Mouse (Mus musculus) left cerebral cortex, adult 8-10 months (tissue): ENCODE results near the gene Prkag2. TPM values are rescaled to one million over a fixed set of nuclear protein-coding genes. Genes with fewer than 3 reads are reported as not detected.
"Not testable (repeated sequence)": the region's sequence is repeated elsewhere in the genome, so short reads cannot be mapped to it uniquely, and the experiment has no call there.

ENCODE experiments used
- DNase-seq, 2 experiments: peaks; one replicate each; pipeline ENCODE4 v3.0.0; 2022; ENCODE audit warnings: low spot score in 2 of 2
- total RNA-seq, 4 experiments: library from RNA; stranded (reverse); gene quantifications; 2 replicates each; pipeline ENCODE4 v1.2.4; 2022

The Prkag2 gene
- total RNA-seq, 4 experiments from 2014 or later: 108 to 122 (median 112) TPM

- DNase-seq: peak in 1 of 2 experiments; percentile 88
Measured at GRCm38 (mm10) chr5:25087064-25087463, 13.4 kb downstream of the Prkag2 start.

DNA sequence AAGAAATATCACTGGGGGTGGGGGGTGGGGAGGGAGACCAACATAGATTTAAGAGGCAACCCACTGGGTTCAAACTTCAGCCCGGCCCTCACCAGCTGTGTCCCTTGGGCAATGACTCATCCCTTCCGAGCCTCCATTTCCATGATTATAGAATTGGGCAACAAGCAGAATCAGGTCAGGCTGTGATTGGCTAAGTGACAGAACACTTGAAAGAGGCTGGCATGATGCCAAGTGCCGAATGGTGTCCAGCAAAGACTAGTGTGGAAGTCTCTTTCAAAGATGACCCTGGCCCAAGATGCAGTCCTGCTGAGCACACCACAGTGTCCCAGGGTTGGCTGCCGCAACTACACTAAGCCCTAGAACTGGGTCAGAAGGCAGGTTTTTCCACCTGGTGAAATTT is 14.2 kb downstream of the Prkag2 start:
- peak in 1 of 2 experiments; percentile 67 for DNase-seq

DNA sequence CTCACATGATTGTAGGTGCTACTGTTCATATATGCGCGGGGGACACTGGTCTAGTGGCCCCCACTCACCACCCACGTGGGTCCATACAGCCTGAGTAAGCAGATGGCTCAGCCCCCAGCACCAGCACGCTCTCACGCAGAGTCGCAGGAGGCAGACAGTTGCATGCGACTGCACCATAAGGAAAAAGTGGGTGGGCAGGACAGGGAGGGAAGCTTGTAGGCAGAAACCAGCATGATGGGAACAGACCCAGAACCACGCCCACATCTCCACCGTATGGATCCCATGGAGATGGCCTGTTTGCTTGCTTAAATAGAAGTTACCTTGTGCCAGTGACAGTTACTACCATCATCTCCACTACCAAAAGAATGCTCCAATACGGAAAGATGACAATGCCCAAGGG is 15.3 kb downstream of the Prkag2 start:
- peak in 1 of 2 experiments; percentile 95 for DNase-seq

GRCm38 (mm10) chr5:25083816-25084215 is 16.6 kb downstream of the Prkag2 start:
- DNase-seq: no peak

DNA sequence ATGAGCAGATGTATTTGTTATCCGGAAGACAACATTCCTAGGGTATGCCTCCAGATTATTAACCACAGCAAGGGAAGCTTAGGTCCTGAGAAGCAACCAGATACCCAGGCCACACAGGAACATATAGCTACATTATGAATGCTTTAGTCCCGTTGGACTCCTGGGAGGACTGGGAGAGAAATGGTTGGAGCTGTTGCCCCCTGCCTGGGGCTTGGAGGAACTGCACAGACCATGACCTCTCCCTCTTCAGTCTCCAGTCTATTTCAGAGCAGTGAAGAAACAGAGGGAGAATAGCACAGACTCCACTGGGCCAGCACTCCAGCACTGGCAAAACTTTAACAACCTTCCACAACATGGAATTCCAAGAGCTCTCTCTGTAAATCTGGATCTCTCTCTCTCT is 17.9 kb downstream of the Prkag2 start:
- no peak for DNase-seq

- DNase-seq: peak in 1 of 2 experiments; percentile 84
Measured at GRCm38 (mm10) chr5:25081545-25081944, 18.9 kb downstream of the Prkag2 start.

DNA sequence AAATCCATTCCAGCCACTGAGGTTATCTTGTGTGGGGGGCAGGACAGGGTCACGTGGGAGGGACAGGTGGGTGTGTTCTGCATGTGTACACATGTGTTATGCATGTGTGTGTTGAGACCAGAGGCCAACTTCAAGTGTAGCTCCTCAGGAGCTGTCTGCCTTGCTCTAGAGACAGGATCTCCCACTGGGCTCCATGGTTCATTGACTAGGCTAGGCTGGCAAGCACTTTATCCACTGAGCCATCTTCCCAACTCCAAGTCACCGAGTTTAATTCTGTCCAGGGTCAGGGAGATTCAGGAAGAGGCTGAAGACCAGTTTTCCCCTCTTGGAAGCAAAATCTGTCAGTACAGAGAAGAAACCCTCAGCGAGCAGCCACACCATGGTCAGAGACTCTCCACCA is 19.4 kb downstream of the Prkag2 start:
- DNase-seq: no peak

GRCm38 (mm10) chr5:25080438-25080945 is 19.9 kb downstream of the Prkag2 start:
- DNase-seq: peak in 1 of 2 experiments; percentile 82

GRCm38 (mm10) chr5:25079766-25080265 is 20.6 kb downstream of the Prkag2 start:
- no peak for DNase-seq

GRCm38 (mm10) chr5:25077873-25078651 is 22.4 kb downstream of the Prkag2 start:
- no peak for DNase-seq

DNA sequence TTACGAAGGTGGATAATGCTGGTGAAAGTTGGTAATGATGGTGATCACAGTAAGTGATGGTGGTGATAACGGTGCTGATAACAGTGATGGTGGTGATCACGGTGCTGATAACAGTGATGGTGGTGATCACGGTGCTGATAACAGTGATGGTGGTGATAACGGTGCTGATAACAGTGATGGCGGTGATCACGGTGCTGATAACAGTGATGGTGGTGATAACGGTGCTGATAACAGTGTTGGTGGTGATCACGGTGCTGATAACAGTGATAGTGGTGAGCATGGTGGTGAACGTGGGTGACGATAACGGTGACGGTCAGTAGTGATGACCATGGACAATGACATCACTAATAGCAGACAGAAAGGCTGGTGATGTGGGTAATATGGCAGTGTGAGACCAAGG is 23.2 kb downstream of the Prkag2 start:
- not testable (repeated sequence) for DNase-seq

GRCm38 (mm10) chr5:25075623-25076022 is 24.8 kb downstream of the Prkag2 start:
- DNase-seq: no peak

GRCm38 (mm10) chr5:25069815-25070214 is 30.6 kb downstream of the Prkag2 start:
- DNase-seq: no peak

- no peak for DNase-seq
Measured at GRCm38 (mm10) chr5:25067122-25067521, 33.3 kb downstream of the Prkag2 start.

DNA sequence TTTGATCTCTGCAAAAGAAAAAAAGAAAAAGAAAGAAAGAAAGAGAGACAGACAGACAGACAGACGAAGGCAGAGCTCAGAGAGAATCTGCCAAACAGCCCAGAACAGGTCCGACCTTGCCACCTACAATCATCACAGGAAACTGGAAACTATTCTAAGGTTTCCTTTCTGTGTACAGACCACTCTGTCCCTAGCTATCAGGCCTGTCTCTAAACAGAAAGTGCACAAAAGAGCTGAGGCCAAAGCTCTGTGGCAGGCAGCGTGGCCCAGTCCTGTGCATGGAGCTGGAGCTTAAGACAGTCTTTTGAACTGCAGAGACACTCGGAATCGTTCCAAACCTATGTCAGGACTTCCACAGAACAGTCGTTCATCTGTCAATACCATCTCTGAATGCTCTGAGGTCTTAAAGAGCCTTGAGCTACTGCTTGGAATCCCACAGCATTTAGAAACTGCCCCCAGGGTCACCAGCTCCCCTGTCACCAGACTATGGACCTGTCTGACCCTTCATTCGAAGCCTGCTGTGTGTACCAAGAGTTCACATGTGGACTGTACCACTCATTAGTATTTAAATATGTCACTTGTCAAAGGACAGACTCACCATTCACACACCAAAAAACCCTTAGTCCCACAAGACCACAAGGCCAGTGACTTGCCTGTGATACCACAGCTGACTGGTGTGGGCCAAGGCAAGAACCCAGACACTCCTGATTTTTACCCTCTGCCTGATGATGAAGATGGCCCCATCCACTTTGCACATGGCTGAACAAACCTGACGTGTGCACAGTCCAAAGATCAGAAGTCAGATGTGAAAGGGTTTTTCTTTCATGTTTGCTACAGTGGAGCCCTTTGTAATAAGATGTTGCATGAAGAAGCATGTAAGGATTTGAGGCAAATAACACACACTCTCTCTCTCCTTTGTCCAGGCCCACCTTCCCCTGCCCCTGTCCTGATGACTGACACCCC is 35.9 kb downstream of the Prkag2 start:
- DNase-seq: no peak

GRCm38 (mm10) chr5:25062506-25063132 is 37.8 kb downstream of the Prkag2 start:
- no peak for DNase-seq

DNA sequence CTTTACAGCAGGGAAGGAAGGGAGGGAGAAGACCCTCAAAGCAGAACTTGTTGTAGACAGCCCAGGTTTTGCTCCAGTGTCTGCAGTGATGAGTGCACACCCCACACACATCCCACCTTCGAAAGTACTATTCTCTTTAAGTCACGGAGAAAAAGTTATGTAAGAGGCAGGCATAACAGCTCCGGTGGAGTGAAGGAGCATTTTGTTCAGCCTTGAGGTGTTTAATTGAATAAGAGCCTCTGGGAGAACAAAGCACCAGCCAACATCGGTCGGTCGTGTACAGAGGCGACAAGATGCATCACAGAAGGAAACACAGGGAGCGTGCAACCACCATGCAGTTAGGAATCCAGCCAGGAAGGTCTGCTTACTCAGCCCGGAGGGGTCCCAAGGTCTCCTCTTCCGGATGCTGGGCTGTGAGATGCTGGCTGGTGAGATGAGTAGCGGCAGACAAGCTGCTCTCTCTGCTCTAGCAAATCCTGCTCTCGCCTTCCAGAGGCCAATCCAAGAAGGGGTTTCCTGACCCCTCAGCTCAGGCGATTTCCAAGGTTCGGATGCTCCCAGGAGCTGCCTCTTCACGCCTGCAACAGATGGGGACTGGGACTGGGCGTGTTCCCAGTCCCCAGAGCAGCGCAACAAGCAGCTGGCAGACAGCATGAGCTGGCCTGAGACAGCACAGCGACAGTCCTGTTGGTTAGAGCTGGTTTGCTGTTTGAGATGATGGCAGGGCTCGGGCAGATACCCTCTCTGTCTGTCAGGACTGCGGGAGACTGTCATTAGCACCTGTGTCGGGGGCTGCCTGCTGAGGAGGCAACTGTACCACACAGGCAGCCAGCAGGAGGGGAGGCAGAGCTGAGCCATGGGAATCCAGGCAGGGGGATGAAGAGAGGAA is 41.3 kb downstream of the Prkag2 start:
- DNase-seq: peak; percentile 52 to 64

DNA sequence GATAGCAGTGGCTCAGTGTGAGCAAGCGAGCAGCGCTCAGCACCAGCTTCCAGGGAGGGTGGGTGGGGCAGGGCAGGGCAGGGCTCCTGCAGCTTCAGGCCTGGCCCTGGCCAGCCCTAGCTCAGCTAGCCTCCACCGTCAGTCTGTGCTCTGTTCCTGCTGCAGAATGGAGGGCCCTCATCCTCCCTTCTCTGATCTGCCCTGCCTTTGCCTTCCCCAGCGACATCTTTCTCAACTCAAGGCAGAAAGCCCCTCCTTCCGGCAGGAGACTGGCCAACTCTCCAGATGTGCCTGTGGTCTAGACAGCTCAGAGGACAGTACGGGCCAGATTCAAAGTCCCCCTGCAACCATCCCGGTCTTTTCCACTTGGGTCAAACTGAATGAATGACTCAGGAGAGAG is 42.0 kb downstream of the Prkag2 start:
- no peak for DNase-seq

- peak in 1 of 2 experiments; percentile 63 for DNase-seq
Measured at GRCm38 (mm10) chr5:25055288-25055687, 45.2 kb downstream of the Prkag2 start.

DNA sequence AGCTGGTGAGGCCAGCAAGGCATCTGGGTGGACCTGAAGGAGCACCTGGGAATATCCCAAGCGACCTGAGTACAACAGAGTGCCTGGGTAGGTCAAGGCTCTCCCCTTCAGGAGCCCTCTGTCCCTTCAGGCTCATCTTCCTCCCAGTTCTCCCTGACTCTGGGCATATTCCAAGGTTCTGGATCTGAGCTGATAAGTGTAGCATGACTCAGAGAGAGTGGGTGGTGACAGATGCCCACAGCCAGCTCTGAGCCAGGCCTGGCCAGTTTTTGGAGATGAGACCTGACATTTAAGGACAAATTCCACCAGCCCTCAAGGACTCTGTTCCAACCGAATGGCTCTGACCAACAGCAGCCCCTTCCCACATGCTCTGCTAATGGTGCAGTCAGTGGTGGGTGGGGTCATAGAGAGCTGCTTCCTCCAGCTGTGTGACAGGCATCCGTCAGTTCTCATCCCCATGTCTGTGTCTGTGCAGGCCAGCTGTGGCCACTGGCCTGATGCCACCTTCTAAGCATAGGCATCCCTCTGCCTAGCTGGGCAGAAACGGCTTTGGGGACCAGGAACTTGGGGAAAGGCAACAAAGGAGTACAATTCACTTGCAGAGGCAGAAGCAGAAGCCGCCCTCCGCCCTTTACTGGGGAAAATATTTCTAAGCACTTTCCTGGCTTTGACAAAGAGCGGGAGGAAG is 46.3 kb downstream of the Prkag2 start:
- DNase-seq: peak in 1 of 2 experiments; percentile 69
